Mouse (Mus musculus) kidney, embryonic 16.5 days (tissue): ENCODE results near the gene Crim1. TPM values are rescaled to one million over a fixed set of nuclear protein-coding genes. Genes with fewer than 3 reads are reported as not detected.

Experiments used
- ATAC-seq: fragments of 200-750 bp; cut with Nextera tagmentation; 2 replicates; pipeline ENCODE4 v1.8.0; 2017; ENCODE audit warnings: moderate TSS enrichment; ENCODE audit not compliant: low FRiP score, low TSS enrichment
- H3K27ac ChIP-seq: fragments of 300-500 bp; sonication (generic); 2 replicates; pipeline ENCODE4 v1.5.1; 2014; ENCODE audit warnings: low read length
- H3K27me3 ChIP-seq: fragments of 300-500 bp; sonication (generic); 2 replicates; pipeline ENCODE4 v1.6.1; 2014; ENCODE audit warnings: low read length, control low read depth, mixed read lengths; ENCODE audit not compliant: insufficient read depth
- H3K36me3 ChIP-seq: fragments of 300-500 bp; sonication (generic); 2 replicates; pipeline ENCODE4 v1.6.1; 2014; ENCODE audit warnings: low read length, control low read depth, mixed read lengths; ENCODE audit not compliant: insufficient read depth
- H3K4me1 ChIP-seq: fragments of 300-500 bp; sonication (generic); 2 replicates; pipeline ENCODE4 v1.6.1; 2014; ENCODE audit warnings: low read length, control low read depth, mixed read lengths; ENCODE audit not compliant: insufficient read depth
- H3K4me2 ChIP-seq: fragments of 300-500 bp; sonication (generic); replicated peaks from 2 replicates; pipeline ENCODE4 v1.6.1; 2014; ENCODE audit warnings: low read depth, low read length
- H3K4me3 ChIP-seq: fragments of 300-500 bp; sonication (generic); 2 replicates; pipeline ENCODE4 v1.5.1; 2014; ENCODE audit warnings: mild to moderate bottlenecking, low read length
- H3K9ac ChIP-seq: fragments of 300-500 bp; sonication (generic); replicated peaks from 2 replicates; pipeline ENCODE4 v1.6.1; 2014; ENCODE audit warnings: low read length
- H3K9me3 ChIP-seq: fragments of 300-500 bp; sonication (generic); 2 replicates; pipeline ENCODE4 v1.6.1; 2016; ENCODE audit warnings: low read length, control low read depth
- WGBS: fragments of 180-500 bp; shearing (Covaris S2); extraction: QIAGEN DNeasy Blood & Tissue Kit; methylation state at CpG from one replicate; pipeline ENCODE4 v1.1.7; 2014; 5-methylcytosine and 5-hydroxymethylcytosine counted together
- polyA plus RNA-seq: library from polyadenylated mRNA; unstranded; fragments of >200 nt; fragmentation: Nextera tagmentation; extraction: Ambion mirVana; gene quantifications from 2 replicates; pipeline ENCODE4 v1.2.1, GENCODE M21; 2015

Crim1 gene
- polyA plus RNA-seq, 1 experiment from 2014 or later, result 5.4 TPM

DNA sequence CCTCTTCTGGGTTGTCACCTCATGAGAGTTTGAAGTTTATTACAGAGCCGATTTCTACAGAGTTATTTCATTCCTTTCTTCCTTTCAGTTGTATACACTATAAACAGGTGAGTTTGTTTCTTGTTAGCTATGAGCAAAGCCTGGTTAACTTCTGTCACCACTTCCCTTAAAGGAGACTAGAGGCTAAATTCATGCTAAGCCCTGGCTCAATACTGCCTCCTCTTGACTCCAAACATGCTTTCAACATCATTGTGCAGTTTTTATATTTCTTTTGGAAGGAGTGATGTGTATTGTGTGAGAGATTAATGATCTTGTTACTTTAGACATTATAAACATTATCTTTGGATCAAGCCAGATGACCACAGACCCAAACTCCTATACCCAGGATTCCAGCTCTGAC lies 170.4 kb downstream of the Crim1 start:
- H3K36me3 ChIP-seq, result peaks cover 35% of the 10 kb centered on the region
- no peaks in the 10 kb centered on the region for H3K9me3 ChIP-seq
- no peaks in the 10 kb centered on the region for H3K4me1 ChIP-seq
- ATAC-seq, result no peak
- WGBS, result 95% methylated on average over 1 of the region's 1 CpGs
- H3K4me3 ChIP-seq, result no peak overlapping the region
- no peaks in the 10 kb centered on the region for H3K27me3 ChIP-seq
- H3K9ac ChIP-seq, result no peak overlapping the region
- no peak overlapping the region for H3K27ac ChIP-seq
- H3K4me2 ChIP-seq, result no peak overlapping the region

DNA sequence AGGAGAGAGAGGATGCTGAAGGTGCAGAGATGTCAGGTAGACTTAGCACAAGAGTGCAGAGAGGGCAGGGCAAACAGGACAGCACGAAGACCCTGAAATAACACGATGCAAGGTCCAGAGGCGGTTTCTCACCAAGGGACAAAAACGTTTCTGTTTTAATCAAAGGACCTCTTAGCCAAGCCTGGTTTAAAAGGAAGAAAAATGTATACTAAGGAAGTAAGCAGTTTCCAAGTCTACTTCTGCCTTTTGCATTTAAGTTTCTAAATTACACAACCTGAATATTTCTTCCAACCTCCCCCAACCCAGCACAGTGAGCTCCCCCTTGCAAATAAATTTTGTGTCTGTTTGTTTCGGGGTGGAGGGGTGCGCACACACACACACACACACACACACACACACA lies 173.1 kb downstream of the Crim1 start:
- Histone ChIP-seq H3K27me3 (no peaks in the 10 kb centered on the region), H3K9me3 (no peaks in the 10 kb centered on the region), H3K4me2 (no peak overlapping the region), H3K4me3 (no peak overlapping the region), H3K36me3 (peaks cover 40% of the 10 kb centered on the region), H3K9ac (no peak overlapping the region), H3K4me1 (no peaks in the 10 kb centered on the region), H3K27ac (no peak overlapping the region)
- 91% methylated on average over 6 of the region's 6 CpGs for whole genome bisulfite sequencing
- no peak for ATAC-seq

DNA sequence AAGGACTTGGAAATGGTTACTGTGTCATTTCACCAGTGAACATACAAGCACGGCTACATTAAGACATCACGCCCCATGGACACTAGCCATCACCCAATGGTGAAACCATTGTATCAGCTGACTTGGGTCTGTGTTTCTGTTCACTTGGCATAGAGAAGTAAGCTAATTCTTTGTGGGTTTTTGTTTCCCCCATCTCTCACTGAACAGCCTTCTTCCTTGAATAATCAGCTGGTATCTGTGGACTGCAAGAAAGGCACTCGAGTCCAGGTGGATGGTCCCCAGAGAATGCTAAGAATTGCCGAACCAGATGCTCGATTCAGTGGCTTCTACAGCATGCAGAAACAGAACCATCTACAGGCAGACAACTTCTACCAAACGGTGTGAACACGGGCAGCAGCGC lies 173.8 kb downstream of the Crim1 start:
- Histone ChIP-seq H3K27ac (no peak overlapping the region), H3K27me3 (no peaks in the 10 kb centered on the region), H3K36me3 (peaks cover 42% of the 10 kb centered on the region), H3K4me3 (no peak overlapping the region), H3K4me1 (peaks cover 1% of the 10 kb centered on the region), H3K4me2 (no peak overlapping the region), H3K9me3 (no peaks in the 10 kb centered on the region), H3K9ac (no peak overlapping the region)
- 92% methylated on average over 8 of the region's 8 CpGs for WGBS
- no peak for ATAC-seq

DNA sequence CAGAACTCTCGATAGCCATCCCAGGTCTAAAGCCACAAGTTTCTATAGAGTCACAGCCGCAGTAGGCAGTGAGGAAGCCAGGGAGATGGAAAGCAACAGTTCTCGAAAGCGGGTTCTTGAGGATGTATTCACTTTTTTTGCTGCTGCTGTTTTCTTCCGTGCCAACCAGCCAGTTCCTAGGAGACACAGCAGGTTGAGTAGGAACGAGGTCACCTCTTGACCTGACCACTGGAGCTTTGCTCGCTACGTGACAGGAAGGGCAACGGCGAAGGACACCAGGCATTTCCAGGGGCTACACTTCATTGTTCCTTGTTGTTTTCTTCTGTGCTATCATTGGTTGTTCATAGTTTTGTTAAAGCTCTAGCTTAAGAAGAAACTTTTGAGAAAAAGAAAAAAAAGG lies 174.7 kb downstream of the Crim1 start:
- Histone ChIP-seq H3K27me3 (no peaks in the 10 kb centered on the region), H3K4me3 (no peak overlapping the region), H3K9ac (no peak overlapping the region), H3K4me1 (peaks cover 9% of the 10 kb centered on the region), H3K4me2 (no peak overlapping the region), H3K36me3 (peaks cover 38% of the 10 kb centered on the region), H3K27ac (no peak overlapping the region), H3K9me3 (no peaks in the 10 kb centered on the region)
- WGBS, result 55% methylated on average over 10 of the region's 10 CpGs
- ATAC-seq, result no peak

DNA sequence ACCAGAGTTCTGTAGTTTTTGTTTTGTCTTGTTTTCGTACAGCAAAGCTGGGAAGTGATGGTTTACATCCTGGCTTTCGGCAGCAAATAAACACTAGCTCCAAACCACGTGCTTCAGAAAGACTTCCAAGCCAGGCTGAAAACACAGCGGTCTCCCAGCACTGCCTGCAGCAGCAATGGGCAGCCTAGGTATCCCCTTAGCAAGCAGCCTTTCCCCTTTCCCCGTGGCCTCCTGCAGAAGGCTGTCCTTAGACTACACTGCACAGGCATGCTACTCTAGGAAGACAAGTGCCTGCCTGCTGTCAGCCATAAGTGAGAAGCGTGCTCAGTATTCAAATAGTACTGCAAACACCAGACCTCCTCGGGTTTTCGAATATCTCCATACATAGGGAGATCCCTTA lies 176.5 kb downstream of the Crim1 start:
- H3K27me3 ChIP-seq, result no peaks in the 10 kb centered on the region
- H3K4me1 ChIP-seq, result peaks cover 9% of the 10 kb centered on the region
- no peak for ATAC-seq
- H3K9ac ChIP-seq, result no peak overlapping the region
- 73% methylated on average over 8 of the region's 8 CpGs for WGBS
- H3K4me3 ChIP-seq, result no peak overlapping the region
- peaks cover 38% of the 10 kb centered on the region for H3K36me3 ChIP-seq
- no peak overlapping the region for H3K4me2 ChIP-seq
- H3K9me3 ChIP-seq, result no peaks in the 10 kb centered on the region
- no peak overlapping the region for H3K27ac ChIP-seq

GRCm38 (mm10) chr17:78379079-78379729 lies 179.2 kb downstream of the Crim1 start:
- Histone ChIP-seq H3K4me1 (peaks cover 9% of the 10 kb centered on the region), H3K9ac (no peak overlapping the region), H3K4me3 (no peak overlapping the region), H3K4me2 (no peak overlapping the region), H3K27me3 (no peaks in the 10 kb centered on the region), H3K9me3 (no peaks in the 10 kb centered on the region), H3K27ac (no peak overlapping the region), H3K36me3 (peaks cover 23% of the 10 kb centered on the region)
- peak; percentile 62; the same call in 1 of the 2 replicates for ATAC-seq
- 36% methylated on average over 8 of the region's 8 CpGs for WGBS

GRCm38 (mm10) chr17:78379730-78380245 lies 179.7 kb downstream of the Crim1 start:
- Histone ChIP-seq H3K9me3 (no peaks in the 10 kb centered on the region), H3K27ac (no peak overlapping the region), H3K4me1 (peaks cover 9% of the 10 kb centered on the region), H3K27me3 (no peaks in the 10 kb centered on the region), H3K4me3 (no peak overlapping the region), H3K36me3 (peaks cover 18% of the 10 kb centered on the region), H3K9ac (no peak overlapping the region), H3K4me2 (no peak overlapping the region)
- WGBS, result 49% methylated on average over 11 of the region's 11 CpGs
- ATAC-seq, result no peak

DNA sequence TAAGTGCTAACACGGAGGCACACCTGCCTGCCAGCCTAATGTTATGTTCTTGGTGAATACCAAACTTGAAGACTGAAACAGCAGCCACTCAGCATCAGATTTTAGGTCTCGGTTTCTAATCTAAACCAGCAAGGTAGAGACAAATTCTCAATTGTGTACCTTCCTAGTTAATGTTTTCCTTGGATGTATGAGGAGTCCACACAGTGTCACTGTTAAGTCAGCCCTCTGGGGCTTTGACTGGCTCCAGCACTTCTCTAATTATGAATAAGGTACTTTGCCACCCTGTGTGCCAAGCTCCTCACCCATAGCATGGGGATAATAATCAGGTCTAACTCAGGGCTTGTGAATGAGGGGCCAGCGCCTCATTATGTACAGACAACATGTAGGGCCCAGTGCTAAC lies 182.3 kb downstream of the Crim1 start:
- H3K4me2 ChIP-seq, result no peak overlapping the region
- no peak overlapping the region for H3K9ac ChIP-seq
- H3K36me3 ChIP-seq, result peaks cover 12% of the 10 kb centered on the region
- WGBS, result 90% methylated on average over 3 of the region's 3 CpGs
- H3K4me1 ChIP-seq, result peaks cover 9% of the 10 kb centered on the region
- no peak overlapping the region for H3K4me3 ChIP-seq
- no peak overlapping the region for H3K27ac ChIP-seq
- no peak for ATAC-seq
- H3K27me3 ChIP-seq, result no peaks in the 10 kb centered on the region
- no peaks in the 10 kb centered on the region for H3K9me3 ChIP-seq

DNA sequence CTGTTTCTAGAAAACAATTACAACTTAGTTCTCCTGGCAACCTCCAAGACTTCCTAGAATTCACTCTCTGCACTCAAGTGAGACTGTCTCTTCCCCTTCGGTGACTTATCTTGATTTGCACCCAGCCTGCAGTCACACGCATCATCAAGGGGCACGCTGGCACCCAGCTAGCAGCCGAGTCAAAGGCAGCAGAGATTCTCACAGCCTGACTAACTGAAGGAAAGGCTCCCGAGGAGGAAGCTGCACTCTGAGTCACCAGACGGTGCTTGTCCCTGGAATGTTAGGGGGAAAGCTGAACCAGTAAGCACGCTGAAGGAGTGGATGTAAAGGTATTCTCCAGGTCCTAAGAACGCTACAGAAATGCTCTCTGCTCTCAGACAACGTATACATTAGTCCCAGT lies 187.6 kb downstream of the Crim1 start:
- Histone ChIP-seq H3K27ac (no peak overlapping the region), H3K36me3 (no peaks in the 10 kb centered on the region; the same call in 1 of the 2 replicates), H3K9me3 (no peaks in the 10 kb centered on the region), H3K4me1 (peaks cover 10% of the 10 kb centered on the region; the same call in 1 of the 2 replicates), H3K27me3 (no peaks in the 10 kb centered on the region), H3K4me3 (no peak overlapping the region), H3K4me2 (no peak overlapping the region), H3K9ac (no peak overlapping the region)
- WGBS, result 74% methylated on average over 9 of the region's 9 CpGs
- no peak for ATAC-seq

GRCm38 (mm10) chr17:78388101-78388847 lies 188.2 kb downstream of the Crim1 start:
- H3K9ac ChIP-seq, result no peak overlapping the region
- H3K4me1 ChIP-seq, result peaks cover 12% of the 10 kb centered on the region; the same call in 1 of the 2 replicates
- 73% methylated on average over 9 of the region's 9 CpGs for WGBS
- H3K4me2 ChIP-seq, result no peak overlapping the region
- no peak overlapping the region for H3K27ac ChIP-seq
- no peaks in the 10 kb centered on the region for H3K9me3 ChIP-seq
- H3K4me3 ChIP-seq, result no peak overlapping the region
- no peaks in the 10 kb centered on the region; the same call in 1 of the 2 replicates for H3K36me3 ChIP-seq
- H3K27me3 ChIP-seq, result no peaks in the 10 kb centered on the region
- ATAC-seq, result peak; percentile 79
